Mouse (Mus musculus) forebrain, embryonic 15.5 days (tissue): ENCODE results near the gene Adgrg3. TPM values are rescaled to one million over a fixed set of nuclear protein-coding genes. Genes with fewer than 3 reads are reported as not detected.

Experiments used
- ATAC-seq: fragments of 200-750 bp; cut with Nextera tagmentation; replicated peaks from 2 replicates; pipeline ENCODE4 v1.8.0; 2017; ENCODE audit warnings: mild to moderate bottlenecking, moderate TSS enrichment, moderate library complexity
- H3K27ac ChIP-seq: fragments of 300-500 bp; sonication (generic); replicated peaks from 2 replicates; pipeline ENCODE4 v1.5.1; 2015; ENCODE audit warnings: mild to moderate bottlenecking, inconsistent platforms
- H3K27me3 ChIP-seq: fragments of 300-500 bp; sonication (generic); 2 replicates; pipeline ENCODE4 v1.6.1; 2015; ENCODE audit warnings: inconsistent platforms
- H3K36me3 ChIP-seq: fragments of 300-500 bp; sonication (generic); 2 replicates; pipeline ENCODE4 v1.6.1; 2015; ENCODE audit warnings: mild to moderate bottlenecking, inconsistent platforms
- H3K4me1 ChIP-seq: fragments of 300-500 bp; sonication (generic); 2 replicates; pipeline ENCODE4 v1.6.1; 2015; ENCODE audit warnings: inconsistent platforms
- H3K4me2 ChIP-seq: fragments of 300-500 bp; sonication (generic); replicated peaks from 2 replicates; pipeline ENCODE4 v1.6.1; 2015; ENCODE audit warnings: mild to moderate bottlenecking, inconsistent platforms
- H3K4me3 ChIP-seq: fragments of 300-500 bp; sonication (generic); 2 replicates; pipeline ENCODE4 v1.5.1; 2015; ENCODE audit warnings: mild to moderate bottlenecking, inconsistent platforms
- H3K9ac ChIP-seq: fragments of 300-500 bp; sonication (generic); replicated peaks from 2 replicates; pipeline ENCODE4 v1.6.1; 2015; ENCODE audit warnings: mild to moderate bottlenecking, inconsistent platforms
- H3K9me3 ChIP-seq: fragments of 300-500 bp; sonication (generic); 2 replicates; pipeline ENCODE4 v1.6.1; 2016; ENCODE audit warnings: inconsistent platforms
- WGBS: fragments of 180-500 bp; shearing (Covaris S2); methylation state at CpG from one replicate; pipeline ENCODE4 v1.1.7; 2015; ENCODE audit warnings: mixed read lengths; 5-methylcytosine and 5-hydroxymethylcytosine counted together
- polyA plus RNA-seq: library from polyadenylated mRNA; unstranded; fragments of >200 nt; fragmentation: Nextera tagmentation; extraction: Ambion mirVana; gene quantifications from 2 replicates; pipeline ENCODE4 v1.2.1, GENCODE M21; 2015

The Adgrg3 gene
- polyA plus RNA-seq, 1 experiment from 2014 or later: 1.2 TPM

DNA sequence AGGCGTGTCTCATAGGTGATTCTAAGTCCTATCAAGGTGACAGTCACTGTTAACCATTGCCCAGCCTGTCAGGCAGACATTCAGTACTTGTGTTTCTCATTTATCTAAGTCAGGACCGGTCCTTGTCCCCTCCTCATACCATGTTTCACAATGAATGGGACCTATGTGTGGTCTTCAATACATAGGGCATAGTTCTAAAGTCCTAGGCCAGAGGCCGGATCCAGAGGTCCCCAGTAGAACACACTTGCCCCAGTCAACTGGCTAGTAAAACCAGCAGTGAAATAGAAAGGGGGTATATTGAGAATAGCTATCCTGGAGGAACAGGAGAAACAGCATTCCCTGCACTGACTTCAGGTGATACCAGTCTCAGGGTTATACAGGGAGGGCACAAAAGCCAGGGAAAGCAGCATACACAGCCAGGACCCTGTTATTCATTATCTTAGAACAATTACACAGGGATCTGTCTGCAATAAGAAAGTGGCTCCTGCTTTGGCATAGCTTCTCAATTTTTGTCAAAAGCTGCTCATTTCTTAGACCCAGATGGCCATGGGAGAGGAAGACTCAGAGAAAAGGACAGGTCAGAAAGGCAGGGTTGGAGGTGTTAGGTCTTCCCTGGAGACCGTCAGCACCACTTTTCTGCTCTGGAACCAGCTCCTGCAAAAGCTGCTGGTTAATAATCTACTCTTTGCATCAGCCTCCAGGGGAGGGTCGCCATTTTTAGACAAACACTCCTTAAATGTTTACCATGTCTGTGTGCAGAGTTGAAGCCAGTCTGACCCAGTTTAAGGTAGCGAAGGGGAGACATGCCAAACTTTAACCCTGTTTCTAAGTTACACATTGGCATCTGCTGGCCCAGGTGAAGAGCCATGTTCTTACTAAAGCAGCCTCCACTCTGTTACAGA lies 24.6 kb downstream of the Adgrg3 start:
- Histone ChIP-seq H3K4me2 (no peak overlapping the region), H3K9ac (no peak overlapping the region), H3K4me1 (0 out of 2 replicates have a peak, but pooled peaks cover 3% of the 10 kb centered on the region), H3K27me3 (no peaks in the 10 kb centered on the region), H3K9me3 (no peaks in the 10 kb centered on the region), H3K36me3 (no peaks in the 10 kb centered on the region), H3K4me3 (no peak overlapping the region), H3K27ac (no peak overlapping the region)
- ATAC-seq: no peak
- 75% methylated on average over 6 of the region's 6 CpGs for WGBS

DNA sequence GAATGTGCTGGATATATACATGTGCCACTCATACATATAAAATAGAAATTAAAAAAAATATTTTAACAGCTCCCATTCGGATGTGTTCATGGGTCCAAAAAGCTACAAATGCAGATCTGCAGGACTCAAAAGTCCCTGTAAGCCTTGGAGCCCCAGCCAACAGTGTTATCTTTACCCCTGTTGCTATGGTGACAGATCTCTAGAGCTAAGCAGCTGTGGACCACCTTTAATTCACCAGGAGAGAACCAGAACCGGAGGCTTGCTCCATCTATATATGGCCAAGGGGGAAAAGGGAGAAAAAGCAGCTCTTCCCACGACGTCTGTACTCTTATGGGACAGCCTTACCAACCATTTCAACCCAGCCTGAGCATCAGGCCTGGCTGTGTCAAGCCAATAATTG lies 27.3 kb downstream of the Adgrg3 start:
- no peak overlapping the region for H3K4me3 ChIP-seq
- ATAC-seq: no peak
- no peaks in the 10 kb centered on the region for H3K9me3 ChIP-seq
- H3K27me3 ChIP-seq: no peaks in the 10 kb centered on the region
- no peaks in the 10 kb centered on the region for H3K4me1 ChIP-seq
- H3K9ac ChIP-seq: no peak overlapping the region
- 70% methylated on average over 4 of the region's 4 CpGs for WGBS
- H3K36me3 ChIP-seq: no peaks in the 10 kb centered on the region
- no peak overlapping the region for H3K27ac ChIP-seq
- H3K4me2 ChIP-seq: no peak overlapping the region

DNA sequence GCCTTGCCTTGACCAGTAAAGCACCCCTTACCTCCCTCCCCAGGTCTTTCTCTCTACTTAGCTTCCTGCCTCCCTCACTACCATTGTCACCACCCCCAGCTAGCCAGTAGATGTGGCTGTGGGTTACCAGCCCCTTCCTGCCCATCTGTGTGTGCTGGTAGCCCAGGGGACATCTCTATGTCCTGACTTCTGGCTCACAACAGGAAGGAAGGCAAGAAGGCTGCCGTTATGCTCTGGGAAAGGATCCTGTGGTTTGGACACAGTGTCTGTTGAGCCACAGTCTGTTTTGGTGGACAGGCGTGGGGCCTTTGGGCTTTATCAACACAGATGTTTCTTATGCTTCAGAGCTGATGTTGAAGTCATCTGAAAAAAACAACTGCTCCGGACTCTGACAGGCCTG lies 29.5 kb downstream of the Adgrg3 start:
- no peak for ATAC-seq

DNA sequence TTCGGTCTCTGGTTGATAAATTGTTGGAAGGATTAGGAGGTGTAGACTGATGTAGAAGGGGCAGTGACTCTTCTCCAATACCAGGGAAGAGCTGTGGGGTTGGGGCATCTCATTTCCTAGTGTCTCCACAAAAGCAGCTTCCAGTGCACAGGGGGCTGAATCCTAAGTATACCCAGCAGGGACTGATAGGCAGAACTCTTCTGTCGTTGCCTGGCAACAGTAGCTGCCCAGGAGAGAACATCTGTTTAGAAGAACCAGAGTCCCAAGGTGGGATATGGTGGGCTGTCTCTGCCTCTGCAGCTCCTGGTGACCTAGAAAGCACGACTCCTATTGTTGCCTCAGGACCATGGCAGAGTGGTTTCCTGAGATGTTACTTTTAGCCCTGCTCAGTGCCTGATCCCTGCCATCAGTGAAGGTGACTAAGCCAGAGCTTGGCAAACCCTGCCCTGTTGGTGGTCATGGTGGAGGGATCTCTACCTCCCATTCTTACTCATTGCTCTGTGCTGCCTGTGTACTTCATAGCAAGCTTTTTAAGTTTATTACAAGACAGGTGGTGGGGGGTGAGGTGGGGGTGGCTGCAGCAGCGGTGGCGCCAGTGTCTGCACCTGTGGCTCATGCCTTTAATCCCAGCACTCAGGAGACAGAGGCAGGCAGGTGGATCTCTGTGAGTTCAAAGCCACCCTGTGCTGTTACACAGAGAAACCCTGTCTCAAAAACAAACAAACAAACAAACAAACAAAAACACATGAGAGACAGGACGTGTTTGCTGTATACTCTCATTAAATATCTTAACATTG lies 30.6 kb downstream of the Adgrg3 start:
- Histone ChIP-seq H3K36me3 (no peaks in the 10 kb centered on the region), H3K27ac (no peak overlapping the region), H3K4me2 (no peak overlapping the region), H3K9me3 (no peaks in the 10 kb centered on the region), H3K4me3 (no peak overlapping the region), H3K4me1 (no peaks in the 10 kb centered on the region), H3K9ac (no peak overlapping the region), H3K27me3 (no peaks in the 10 kb centered on the region)
- no peak for ATAC-seq
- 75% methylated on average over 6 of the region's 6 CpGs for WGBS

More for the DNA sequence above, 29.5 kb downstream of the Adgrg3 start:
- Histone ChIP-seq H3K9ac (no peak overlapping the region), H3K27me3 (no peaks in the 10 kb centered on the region), H3K4me1 (no peaks in the 10 kb centered on the region), H3K4me3 (no peak overlapping the region), H3K36me3 (no peaks in the 10 kb centered on the region), H3K27ac (no peak overlapping the region), H3K4me2 (no peak overlapping the region), H3K9me3 (no peaks in the 10 kb centered on the region)
- WGBS: 71% methylated on average over 3 of the region's 3 CpGs

DNA sequence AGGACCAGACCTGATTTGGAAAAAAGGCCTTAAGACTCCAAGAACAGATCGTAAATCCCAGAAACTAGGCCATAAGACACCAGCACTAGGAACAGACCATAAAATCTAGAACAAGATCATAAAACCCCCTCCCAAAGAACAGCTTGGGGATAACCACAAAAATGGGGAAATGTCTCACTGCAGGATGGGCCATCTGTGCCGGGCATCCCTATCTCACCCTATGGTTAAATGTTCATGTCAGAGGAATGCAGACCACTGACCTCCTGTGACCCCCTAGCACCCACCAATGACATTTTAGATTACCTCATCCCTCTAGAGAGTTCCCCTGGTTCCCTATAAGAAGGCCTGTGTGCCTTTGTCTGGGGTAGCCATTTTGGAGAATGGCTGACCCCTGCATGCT lies 32.1 kb downstream of the Adgrg3 start:
- no peak for ATAC-seq
- H3K4me3 ChIP-seq: no peak overlapping the region
- no peaks in the 10 kb centered on the region for H3K27me3 ChIP-seq
- no peak overlapping the region for H3K27ac ChIP-seq
- no peaks in the 10 kb centered on the region for H3K4me1 ChIP-seq
- H3K4me2 ChIP-seq: no peak overlapping the region
- no peak overlapping the region for H3K9ac ChIP-seq
- no peaks in the 10 kb centered on the region for H3K9me3 ChIP-seq
- H3K36me3 ChIP-seq: no peaks in the 10 kb centered on the region
- 81% methylated on average over 2 of the region's 2 CpGs for WGBS

DNA sequence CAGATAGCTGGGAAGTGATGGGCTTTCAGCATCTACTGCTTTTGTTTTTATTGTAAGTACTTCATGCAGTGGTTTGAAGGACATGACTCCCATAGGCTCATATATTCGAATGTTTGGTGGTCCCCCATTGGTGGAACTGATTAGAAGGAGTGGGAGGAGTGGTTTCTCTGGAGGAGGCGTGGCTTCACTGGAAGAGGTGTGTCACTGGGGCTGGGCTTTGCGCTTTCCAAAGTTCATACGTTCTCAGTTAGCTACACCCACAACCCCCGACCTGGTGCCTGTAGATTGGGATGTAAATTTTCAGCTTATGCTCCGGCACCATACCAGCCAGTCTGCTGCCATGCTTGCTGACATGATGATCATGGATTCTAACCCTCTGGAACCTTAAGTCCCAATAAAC lies 36.9 kb downstream of the Adgrg3 start:
- no peaks in the 10 kb centered on the region for H3K9me3 ChIP-seq
- 0 out of 2 replicates have a peak, but pooled peaks have one; percentile 41 for ATAC-seq
- no peaks in the 10 kb centered on the region for H3K4me1 ChIP-seq
- H3K27ac ChIP-seq: no peak overlapping the region
- H3K4me2 ChIP-seq: no peak overlapping the region
- no peak overlapping the region for H3K4me3 ChIP-seq
- no peaks in the 10 kb centered on the region for H3K36me3 ChIP-seq
- H3K9ac ChIP-seq: no peak overlapping the region
- no peaks in the 10 kb centered on the region for H3K27me3 ChIP-seq
- 59% methylated on average over 6 of the region's 6 CpGs for WGBS

DNA sequence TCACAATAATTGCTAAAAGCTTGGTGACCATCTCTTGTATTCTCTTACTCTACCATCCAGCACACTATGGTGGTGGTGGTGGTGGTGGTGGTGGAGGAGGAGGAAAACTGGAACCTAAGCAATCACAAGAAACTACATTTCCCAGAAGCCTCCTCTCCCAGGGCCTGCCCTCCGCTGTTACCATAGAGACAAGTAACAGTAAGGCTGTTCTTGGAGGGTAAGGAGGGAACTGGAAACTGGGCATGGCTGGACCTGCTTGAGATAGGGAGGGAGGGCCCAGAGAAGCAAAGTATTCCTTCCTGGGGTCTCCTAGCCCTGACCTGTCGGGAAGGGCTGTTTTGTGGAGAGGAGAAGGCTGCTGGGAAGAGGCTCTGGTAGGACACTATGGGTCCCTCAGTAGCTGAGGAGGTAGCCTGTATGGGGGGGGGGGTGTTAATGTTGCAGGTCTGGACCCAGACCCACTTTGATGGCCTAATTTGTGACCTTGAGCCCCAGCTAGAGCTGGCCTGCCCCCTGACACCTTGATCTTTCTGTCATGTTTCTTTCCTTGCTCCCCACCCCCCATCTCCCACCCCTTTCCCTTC lies 37.5 kb downstream of the Adgrg3 start, which contains the start of gene Drc7:
TSS of gene Drc7 (plus strand) at position 177 of the 584 bp plus-strand sequence.
- H3K9me3 ChIP-seq: no peaks in the 10 kb centered on the region
- H3K4me3 ChIP-seq: no peak within 1 kb of the TSS
- H3K4me2 ChIP-seq: no peak within 1 kb of the TSS
- H3K27me3 ChIP-seq: no peaks in the 10 kb centered on the region
- no peaks in the 10 kb centered on the region for H3K36me3 ChIP-seq
- peak; percentile 80 for ATAC-seq
- 10% methylated on average over 2 of the region's 2 CpGs for WGBS
- no peak within 1 kb of the TSS for H3K9ac ChIP-seq
- H3K4me1 ChIP-seq: no peaks in the 10 kb centered on the region
- no peak within 1 kb of the TSS for H3K27ac ChIP-seq

DNA sequence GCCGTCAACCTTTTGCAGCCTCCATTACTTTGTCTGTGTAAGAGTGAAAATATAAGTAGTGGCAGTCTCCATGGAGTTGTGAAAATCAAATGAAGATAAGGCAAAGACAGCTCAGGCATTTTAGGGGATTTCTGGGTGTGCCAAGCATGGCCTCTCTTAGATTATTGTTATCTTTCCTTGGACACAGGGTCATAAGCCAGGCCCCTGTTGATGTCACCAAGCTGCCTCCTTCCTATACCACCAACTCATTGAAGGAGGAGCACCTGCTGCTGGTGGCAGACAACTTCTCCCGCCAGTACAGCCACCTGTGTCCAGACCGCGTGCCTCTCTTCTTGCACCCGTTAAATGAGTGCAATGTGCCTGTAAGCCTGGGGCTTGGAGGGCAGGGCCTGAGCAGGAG lies 38.9 kb downstream of the Adgrg3 start:
- Histone ChIP-seq H3K4me2 (no peak overlapping the region), H3K27me3 (no peaks in the 10 kb centered on the region), H3K36me3 (no peaks in the 10 kb centered on the region), H3K27ac (no peak overlapping the region), H3K9me3 (no peaks in the 10 kb centered on the region), H3K4me3 (no peak overlapping the region), H3K9ac (no peak overlapping the region), H3K4me1 (no peaks in the 10 kb centered on the region)
- WGBS: 89% methylated on average over 5 of the region's 5 CpGs
- no peak for ATAC-seq

DNA sequence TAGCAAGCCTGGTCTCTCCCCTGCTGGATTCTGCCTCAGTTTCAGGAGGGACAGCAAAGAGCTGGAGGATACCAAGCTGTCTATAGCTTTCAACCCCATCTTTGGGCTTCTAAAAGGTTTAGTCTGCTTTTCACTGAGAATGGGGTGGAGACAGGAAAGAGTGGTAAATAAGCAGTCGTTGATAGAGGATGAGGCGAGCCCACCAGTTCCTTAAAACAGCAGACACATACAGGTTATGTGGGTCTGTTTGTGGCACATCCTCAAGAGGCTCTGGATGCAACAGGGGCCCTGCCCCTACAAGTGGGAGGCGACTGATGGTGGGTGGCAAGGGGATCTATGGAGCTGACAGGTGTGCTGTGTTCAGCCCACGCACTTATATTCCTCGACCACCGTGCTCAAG lies 41.2 kb downstream of the Adgrg3 start:
- no peaks in the 10 kb centered on the region for H3K36me3 ChIP-seq
- no peak overlapping the region for H3K27ac ChIP-seq
- WGBS: 85% methylated on average over 6 of the region's 6 CpGs
- H3K27me3 ChIP-seq: no peaks in the 10 kb centered on the region
- H3K9ac ChIP-seq: no peak overlapping the region
- ATAC-seq: no peak
- H3K4me1 ChIP-seq: no peaks in the 10 kb centered on the region
- H3K4me2 ChIP-seq: no peak overlapping the region
- no peak overlapping the region for H3K4me3 ChIP-seq
- H3K9me3 ChIP-seq: no peaks in the 10 kb centered on the region

DNA sequence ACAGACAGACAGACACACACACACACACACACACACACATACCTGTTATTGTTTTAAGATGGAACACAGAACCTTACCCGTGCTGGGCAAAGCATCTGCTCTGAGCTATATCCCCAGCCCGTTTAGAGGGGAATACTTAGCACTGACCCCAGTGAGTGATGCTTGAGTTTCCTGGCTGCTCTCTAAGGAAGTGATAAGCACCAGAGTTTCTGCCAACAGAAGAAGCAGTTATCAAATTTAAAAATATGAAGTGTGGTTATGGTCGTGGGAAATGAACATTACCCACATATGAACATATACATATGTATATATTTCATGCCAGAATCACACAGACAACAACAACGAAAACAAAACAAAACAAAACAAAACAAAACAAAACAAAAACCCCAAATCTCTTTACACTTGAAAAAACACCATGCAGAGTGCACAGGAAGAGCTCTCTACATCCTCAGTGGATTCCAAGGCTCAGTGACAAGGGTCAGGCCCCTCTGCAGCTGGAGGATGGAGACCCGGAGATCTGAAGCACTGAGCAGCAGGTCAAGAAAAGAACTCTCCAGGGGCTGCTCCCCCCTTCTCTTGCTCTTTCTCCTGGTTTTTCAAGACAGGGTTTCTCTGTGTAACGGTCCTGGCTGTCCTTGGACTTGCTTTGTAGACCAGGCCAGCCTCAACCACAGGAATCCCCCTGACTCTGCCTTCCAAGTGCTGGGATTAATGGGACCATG lies 42.5 kb downstream of the Adgrg3 start:
- Histone ChIP-seq H3K4me3 (no peak overlapping the region), H3K36me3 (no peaks in the 10 kb centered on the region), H3K9ac (no peak overlapping the region), H3K4me1 (no peaks in the 10 kb centered on the region), H3K27ac (no peak overlapping the region), H3K9me3 (no peaks in the 10 kb centered on the region), H3K27me3 (no peaks in the 10 kb centered on the region), H3K4me2 (no peak overlapping the region)
- WGBS: 68% methylated on average over 6 of the region's 6 CpGs
- ATAC-seq: no peak

DNA sequence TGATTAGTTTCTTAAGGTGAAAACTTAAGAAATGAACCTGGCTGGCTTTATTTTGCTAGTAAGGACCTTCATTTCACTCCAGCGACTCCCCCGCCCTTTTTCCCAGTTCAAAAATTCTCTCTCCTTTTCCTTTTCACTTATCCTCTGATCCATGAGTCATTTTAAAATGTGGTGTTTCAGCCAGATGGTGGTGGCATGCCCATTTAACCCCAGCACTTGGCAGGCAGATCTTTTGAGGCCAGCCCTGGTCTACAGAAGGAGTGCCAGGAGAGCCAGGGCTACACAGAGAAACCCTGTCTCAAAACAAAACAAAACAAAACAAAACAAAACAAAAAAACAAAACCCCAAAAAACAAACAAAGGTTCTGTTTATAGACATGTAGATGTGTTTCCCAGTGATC lies 47.0 kb downstream of the Adgrg3 start:
- H3K4me1 ChIP-seq: no peaks in the 10 kb centered on the region
- H3K9ac ChIP-seq: no peak overlapping the region
- 70% methylated on average over 2 of the region's 2 CpGs for WGBS
- no peaks in the 10 kb centered on the region for H3K27me3 ChIP-seq
- no peaks in the 10 kb centered on the region for H3K36me3 ChIP-seq
- no peak for ATAC-seq
- H3K4me2 ChIP-seq: no peak overlapping the region
- H3K27ac ChIP-seq: no peak overlapping the region
- H3K4me3 ChIP-seq: no peak overlapping the region
- H3K9me3 ChIP-seq: no peaks in the 10 kb centered on the region
